Mouse (Mus musculus): Measurements from ENCODE around the gene Stat3. TPM values are rescaled to one million over a fixed set of nuclear protein-coding genes. Genes with fewer than 3 reads are reported as not detected.

Stat3 gene
- polyA plus RNA-seq, 1 experiment from 2014 or later, result 42.9 TPM

DNA sequence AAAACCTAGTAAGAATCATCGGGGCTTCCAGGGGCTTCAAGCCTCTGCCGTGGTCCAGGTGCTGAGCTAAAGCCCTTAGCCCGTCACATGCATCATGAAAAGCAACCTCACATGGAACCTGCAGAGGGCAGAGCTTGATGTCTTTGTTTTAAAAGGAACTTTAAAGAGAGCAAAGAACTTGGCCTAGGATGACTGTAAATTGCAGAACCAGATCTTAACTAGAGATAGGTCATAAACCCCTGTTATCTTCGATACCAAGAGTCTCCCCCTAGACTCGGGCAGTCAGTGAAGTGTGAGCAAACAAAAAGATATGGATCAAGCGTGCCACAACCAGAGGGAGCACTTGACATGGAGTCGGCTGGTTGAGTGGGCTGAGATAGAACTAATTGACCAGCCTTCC lies 73.7 kb downstream of the Stat3 start:
- no peak overlapping the region for H3K27ac ChIP-seq (ENCODE audit: low read depth)
- no peaks in the 10 kb centered on the region for H3K9me3 ChIP-seq (ENCODE audit: control insufficient read depth, low read length)
- no peak overlapping the region for H3K9ac ChIP-seq (ENCODE audit: low read length)
- H3K36me3 ChIP-seq (ENCODE audit: control insufficient read depth, insufficient read depth, low read length), result no peaks in the 10 kb centered on the region
- WGBS, result 70% methylated on average over 7 of the region's 7 CpGs
- no peak overlapping the region for H3K4me3 ChIP-seq (ENCODE audit: low read depth, low read length)
- H3K27me3 ChIP-seq (replicated peaks; ENCODE audit: control insufficient read depth, insufficient read depth, low read length), result no peaks in the 10 kb centered on the region
- DNase-seq (ENCODE audit: low spot score), result no peak
- ATAC-seq (replicated peaks; ENCODE audit: low FRiP score, low TSS enrichment, low read depth), result no peak
- no peak overlapping the region for H3K4me2 ChIP-seq (ENCODE audit: low read length)
- H3K4me1 ChIP-seq (replicated peaks; ENCODE audit: control insufficient read depth, insufficient read depth, low read length), result peaks cover 4% of the 10 kb centered on the region; the same call in 1 of the 2 replicates

DNA sequence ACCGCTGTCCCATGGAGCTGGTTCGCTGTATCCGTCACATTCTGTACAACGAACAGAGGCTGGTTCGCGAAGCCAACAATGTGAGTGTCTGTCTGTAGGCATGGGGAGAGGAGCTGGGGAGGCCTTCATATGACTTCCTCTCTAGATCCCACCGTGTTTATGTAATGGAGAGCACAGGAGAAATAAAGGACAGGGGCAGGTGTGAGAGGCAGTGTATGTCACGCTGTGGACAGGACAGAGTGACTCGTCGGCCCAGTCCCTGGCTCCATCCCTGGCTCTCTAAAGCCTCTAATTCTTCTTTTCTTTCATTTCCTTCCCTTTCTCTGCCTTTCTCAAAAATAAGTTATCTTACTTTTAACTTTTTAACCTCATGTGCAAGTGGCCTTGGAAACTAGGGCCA lies 76.2 kb downstream of the Stat3 start:
- Histone ChIP-seq H3K9me3 (ENCODE audit: control insufficient read depth, low read length) (no peaks in the 10 kb centered on the region), H3K36me3 (ENCODE audit: control insufficient read depth, insufficient read depth, low read length) (no peaks in the 10 kb centered on the region)

GRCm38 (mm10) chr11:100861836-100862235 lies 77.5 kb downstream of the Stat3 start:
- no peaks in the 10 kb centered on the region for H3K9me3 ChIP-seq (ENCODE audit: control insufficient read depth, low read length)
- H3K4me1 ChIP-seq (replicated peaks; ENCODE audit: control insufficient read depth, insufficient read depth, low read length), result peaks cover 4% of the 10 kb centered on the region; the same call in 1 of the 2 replicates
- DNase-seq (ENCODE audit: low spot score), result no peak
- no peak for ATAC-seq (replicated peaks; ENCODE audit: low FRiP score, low TSS enrichment, low read depth)
- no peaks in the 10 kb centered on the region for H3K27me3 ChIP-seq (replicated peaks; ENCODE audit: control insufficient read depth, insufficient read depth, low read length)
- no peak overlapping the region for H3K4me3 ChIP-seq (ENCODE audit: low read depth, low read length)
- no peak overlapping the region for H3K4me2 ChIP-seq (ENCODE audit: low read length)
- no peak overlapping the region for H3K27ac ChIP-seq (ENCODE audit: low read depth)
- H3K36me3 ChIP-seq (ENCODE audit: control insufficient read depth, insufficient read depth, low read length), result no peaks in the 10 kb centered on the region
- 35% methylated on average over 3 of the region's 3 CpGs for WGBS
- H3K9ac ChIP-seq (ENCODE audit: low read length), result no peak overlapping the region

More for the DNA sequence above, 76.2 kb downstream of the Stat3 start:
- Histone ChIP-seq H3K4me1 (replicated peaks; ENCODE audit: control insufficient read depth, insufficient read depth, low read length) (peaks cover 4% of the 10 kb centered on the region; the same call in 1 of the 2 replicates), H3K4me3 (ENCODE audit: low read depth, low read length) (no peak overlapping the region), H3K4me2 (ENCODE audit: low read length) (no peak overlapping the region), H3K27ac (ENCODE audit: low read depth) (no peak overlapping the region), H3K27me3 (replicated peaks; ENCODE audit: control insufficient read depth, insufficient read depth, low read length) (no peaks in the 10 kb centered on the region), H3K9ac (ENCODE audit: low read length) (no peak overlapping the region)
- DNase-seq (ENCODE audit: low spot score) (no peak), ATAC-seq (replicated peaks; ENCODE audit: low FRiP score, low TSS enrichment, low read depth) (no peak)
- WGBS, result 87% methylated on average over 10 of the region's 10 CpGs

DNA sequence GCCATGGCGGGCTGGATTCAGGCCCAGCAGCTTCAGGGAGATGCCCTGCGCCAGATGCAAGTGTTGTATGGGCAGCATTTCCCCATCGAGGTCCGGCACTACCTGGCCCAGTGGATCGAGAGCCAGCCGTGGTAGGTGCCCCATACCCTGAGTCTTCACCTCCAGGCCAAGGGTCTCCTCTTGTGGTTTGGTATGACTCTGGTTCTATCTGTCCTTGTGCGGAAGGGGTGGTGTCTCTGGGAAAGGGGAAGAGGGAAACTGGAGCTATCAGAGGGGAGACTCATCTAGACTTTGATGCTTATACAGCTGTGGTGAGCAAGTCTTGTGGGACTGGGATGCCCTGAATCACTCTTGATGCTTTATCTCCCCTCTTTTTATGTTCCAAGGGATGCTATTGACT lies 78.0 kb downstream of the Stat3 start:
- Histone ChIP-seq H3K9me3 (ENCODE audit: control insufficient read depth, low read length) (no peaks in the 10 kb centered on the region), H3K36me3 (ENCODE audit: control insufficient read depth, insufficient read depth, low read length) (no peaks in the 10 kb centered on the region), H3K27ac (ENCODE audit: low read depth) (no peak overlapping the region), H3K27me3 (replicated peaks; ENCODE audit: control insufficient read depth, insufficient read depth, low read length) (no peaks in the 10 kb centered on the region), H3K4me3 (ENCODE audit: low read depth, low read length) (no peak overlapping the region), H3K4me2 (ENCODE audit: low read length) (no peak overlapping the region), H3K4me1 (replicated peaks; ENCODE audit: control insufficient read depth, insufficient read depth, low read length) (peaks cover 4% of the 10 kb centered on the region; the same call in 1 of the 2 replicates), H3K9ac (ENCODE audit: low read length) (no peak overlapping the region)
- ATAC-seq (replicated peaks; ENCODE audit: low FRiP score, low TSS enrichment, low read depth) (no peak), DNase-seq (ENCODE audit: low spot score) (no peak)
- 87% methylated on average over 7 of the region's 7 CpGs for WGBS

DNA sequence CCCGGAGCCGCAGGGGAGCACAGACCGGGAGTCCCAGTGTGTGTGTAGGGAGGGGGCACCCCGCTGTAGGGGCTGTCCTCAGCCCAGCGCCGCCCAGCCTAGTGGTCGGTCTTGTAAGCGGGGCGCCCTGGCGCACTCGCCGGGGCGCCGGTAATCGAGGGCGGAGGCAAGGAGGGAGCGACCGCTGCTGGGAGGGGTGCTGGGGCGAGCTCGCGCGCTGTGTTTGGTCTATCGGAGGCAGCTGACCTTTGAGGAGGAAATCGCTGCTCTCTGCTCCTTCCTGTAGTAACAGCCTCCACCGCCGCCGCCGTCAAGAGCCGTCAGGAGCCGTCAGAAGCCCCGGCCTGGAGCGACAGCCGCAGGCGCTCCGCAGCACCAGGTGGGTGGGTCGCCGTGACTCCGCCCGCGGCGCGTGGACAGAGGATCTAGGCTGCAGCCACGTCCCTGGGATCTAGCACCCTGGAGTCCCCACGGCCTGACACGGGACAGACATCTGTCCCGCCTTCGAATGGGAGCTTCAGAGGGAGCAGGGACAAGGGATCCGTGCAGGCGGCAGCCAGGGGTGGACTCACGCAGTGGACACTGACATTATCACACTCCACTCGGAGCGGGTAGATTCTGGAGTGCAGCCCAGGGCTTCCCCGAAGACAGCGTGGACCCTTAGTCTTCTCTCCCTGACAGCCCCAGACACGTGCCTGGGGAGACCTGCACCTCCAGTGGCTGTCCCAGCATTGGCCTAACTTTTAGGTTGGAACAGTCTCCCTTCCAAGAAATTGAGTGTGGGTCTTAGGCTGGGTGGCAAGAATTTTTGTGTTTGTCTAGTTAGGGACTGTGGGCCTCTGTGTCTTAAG lies 78.9 kb downstream of the Stat3 start:
- ATAC-seq (replicated peaks; ENCODE audit: low FRiP score, low TSS enrichment, low read depth) (peak; percentile 93), DNase-seq (ENCODE audit: low spot score) (peak; percentile 86)
- peak overlapping the region; percentile 67 for H3K4me2 ChIP-seq (ENCODE audit: low read length)
- H3K27ac ChIP-seq (ENCODE audit: low read depth), result no peak overlapping the region
- H3K27me3 ChIP-seq (replicated peaks; ENCODE audit: control insufficient read depth, insufficient read depth, low read length), result no peaks in the 10 kb centered on the region
- H3K9me3 ChIP-seq (ENCODE audit: control insufficient read depth, low read length), result no peaks in the 10 kb centered on the region
- H3K4me3 ChIP-seq (ENCODE audit: low read depth, low read length), result peak overlapping the region; percentile 49
- H3K36me3 ChIP-seq (ENCODE audit: control insufficient read depth, insufficient read depth, low read length), result no peaks in the 10 kb centered on the region
- H3K4me1 ChIP-seq (replicated peaks; ENCODE audit: control insufficient read depth, insufficient read depth, low read length), result peaks cover 4% of the 10 kb centered on the region; the same call in 1 of the 2 replicates
- H3K9ac ChIP-seq (ENCODE audit: low read length), result peak overlapping the region; percentile 47
- 5% methylated on average over 55 of the region's 55 CpGs for WGBS

GRCm38 (mm10) chr11:100859579-100860075 lies 79.7 kb downstream of the Stat3 start:
- H3K4me3 ChIP-seq (ENCODE audit: low read depth, low read length), result peak overlapping the region; percentile 49
- no peak overlapping the region for H3K27ac ChIP-seq (ENCODE audit: low read depth)
- ATAC-seq (replicated peaks; ENCODE audit: low FRiP score, low TSS enrichment, low read depth) (peak; percentile 32; the same call in 1 of the 2 replicates), DNase-seq (ENCODE audit: low spot score) (no peak)
- peak overlapping the region; percentile 47; the same call in 1 of the 2 replicates for H3K9ac ChIP-seq (ENCODE audit: low read length)
- WGBS, result 47% methylated on average over 6 of the region's 6 CpGs
- H3K36me3 ChIP-seq (ENCODE audit: control insufficient read depth, insufficient read depth, low read length), result no peaks in the 10 kb centered on the region
- H3K9me3 ChIP-seq (ENCODE audit: control insufficient read depth, low read length), result no peaks in the 10 kb centered on the region
- H3K4me1 ChIP-seq (replicated peaks; ENCODE audit: control insufficient read depth, insufficient read depth, low read length), result peaks cover 4% of the 10 kb centered on the region; the same call in 1 of the 2 replicates
- H3K27me3 ChIP-seq (replicated peaks; ENCODE audit: control insufficient read depth, insufficient read depth, low read length), result no peaks in the 10 kb centered on the region
- peak overlapping the region; percentile 67 for H3K4me2 ChIP-seq (ENCODE audit: low read length)

DNA sequence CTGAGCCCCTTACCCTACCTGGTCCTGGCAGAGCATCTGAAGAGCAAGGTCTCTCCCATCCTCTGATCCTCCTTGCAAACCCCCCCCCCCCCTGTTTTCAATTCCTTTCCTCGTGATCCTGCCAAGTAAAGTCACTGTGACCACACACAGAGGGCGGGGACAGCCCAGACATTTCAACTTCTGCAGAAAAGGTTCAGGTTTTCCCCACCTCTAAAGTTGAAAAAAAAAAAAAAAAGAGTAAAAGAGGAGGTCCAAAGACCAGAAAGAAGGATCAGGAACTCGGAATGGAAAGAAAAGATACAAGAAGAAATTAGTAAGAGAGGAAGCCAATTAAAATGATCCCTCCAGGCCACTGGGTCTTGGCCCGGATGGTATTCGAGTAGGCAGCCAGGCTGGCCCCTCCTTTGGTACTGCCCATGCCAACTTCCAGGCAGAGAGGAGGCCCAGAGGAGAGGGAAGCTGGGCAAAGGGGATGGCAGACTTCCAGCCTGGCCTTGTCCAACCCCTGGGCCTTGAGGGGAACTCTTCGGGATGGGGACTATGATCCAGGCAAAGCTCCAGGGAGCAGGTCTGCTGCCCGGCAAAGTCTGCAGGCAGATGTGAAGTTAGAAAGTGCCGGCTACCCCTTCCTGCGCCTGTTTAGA lies 80.3 kb downstream of the Stat3 start, which contains the start of gene Stat5a:
Stat5a (plus strand) TSS at position 417 of the 644 bp plus-strand sequence.
- Histone ChIP-seq H3K9ac (ENCODE audit: low read length) (peak within 1 kb of the TSS; percentile 47), H3K36me3 (ENCODE audit: control insufficient read depth, insufficient read depth, low read length) (no peaks in the 10 kb centered on the region), H3K9me3 (ENCODE audit: control insufficient read depth, low read length) (no peaks in the 10 kb centered on the region), H3K4me1 (replicated peaks; ENCODE audit: control insufficient read depth, insufficient read depth, low read length) (peaks cover 4% of the 10 kb centered on the region; the same call in 1 of the 2 replicates), H3K4me2 (ENCODE audit: low read length) (peak within 1 kb of the TSS; percentile 67), H3K4me3 (ENCODE audit: low read depth, low read length) (peak within 1 kb of the TSS; percentile 49), H3K27ac (ENCODE audit: low read depth) (no peak within 1 kb of the TSS), H3K27me3 (replicated peaks; ENCODE audit: control insufficient read depth, insufficient read depth, low read length) (no peaks in the 10 kb centered on the region)
- WGBS, result 60% methylated on average over 9 of the region's 9 CpGs
- no peak for DNase-seq (ENCODE audit: low spot score)
- ATAC-seq (replicated peaks; ENCODE audit: low FRiP score, low TSS enrichment, low read depth), result no peak

- peaks cover 4% of the 10 kb centered on the region; the same call in 1 of the 2 replicates for H3K4me1 ChIP-seq (replicated peaks; ENCODE audit: control insufficient read depth, insufficient read depth, low read length)
- ATAC-seq (replicated peaks; ENCODE audit: low FRiP score, low TSS enrichment, low read depth), result no peak
- H3K9me3 ChIP-seq (ENCODE audit: control insufficient read depth, low read length), result no peaks in the 10 kb centered on the region
These were observed 81.4 kb downstream of the Stat3 start for GRCm38 (mm10) chr11:100857960-100858359.

More at GRCm38 (mm10) chr11:100857960-100858359, 81.4 kb downstream of the Stat3 start:
- Histone ChIP-seq H3K4me3 (ENCODE audit: low read depth, low read length) (no peak overlapping the region), H3K27me3 (replicated peaks; ENCODE audit: control insufficient read depth, insufficient read depth, low read length) (no peaks in the 10 kb centered on the region; the same call in 1 of the 2 replicates), H3K4me2 (ENCODE audit: low read length) (no peak overlapping the region), H3K9ac (ENCODE audit: low read length) (no peak overlapping the region), H3K36me3 (ENCODE audit: control insufficient read depth, insufficient read depth, low read length) (no peaks in the 10 kb centered on the region), H3K27ac (ENCODE audit: low read depth) (no peak overlapping the region)
- WGBS, result 65% methylated on average over 6 of the region's 6 CpGs
- DNase-seq (ENCODE audit: low spot score), result no peak
